Mouse (Mus musculus): Measurements from ENCODE around the gene Pcsk7. TPM values are rescaled to one million over a fixed set of nuclear protein-coding genes. Genes with fewer than 3 reads are reported as not detected.

Pcsk7 gene
- 12.0 TPM for polyA plus RNA-seq (2014; fragmentation: Illumina TruSeq; extraction: RNeasy Lipid Tissue Mini Kit (QIAGEN cat#74804); ENCODE audit: insufficient read depth, low read depth, low replicate concordance)

GRCm38 (mm10) chr9:45906355-45907077, at the start of gene Pcsk7, which contains the start of gene Rnf214:
Gene Pcsk7, plus strand, starts transcription at chr9:45906497.
Gene Rnf214, minus strand, starts transcription at chr9:45906911.

GRCm38 (mm10) chr9:45935628-45936210, 29.4 kb downstream of the Pcsk7 start, which contains the start of gene Tagln:
Gene Tagln, minus strand, starts transcription at chr9:45936058.

GRCm38 (mm10) chr9:45955107-45955963, 49.0 kb downstream of the Pcsk7 start, which contains the start of gene Sidt2:
Gene Sidt2, minus strand, starts transcription at chr9:45955258.

Other genes starting within 250 kb of the Pcsk7 start
- 5.6 TPM for gene Cep164, start 77.8 kb upstream of the Pcsk7 start, polyA plus RNA-seq (2014; fragmentation: Illumina TruSeq; extraction: RNeasy Lipid Tissue Mini Kit (QIAGEN cat#74804); ENCODE audit: insufficient read depth, low read depth, low replicate concordance)
- gene Bace1, start 67.9 kb upstream of the Pcsk7 start, polyA plus RNA-seq (2014; fragmentation: Illumina TruSeq; extraction: RNeasy Lipid Tissue Mini Kit (QIAGEN cat#74804); ENCODE audit: insufficient read depth, low read depth, low replicate concordance), result 5.6 TPM
- gene Rnf214, start 414 bp downstream of the Pcsk7 start, polyA plus RNA-seq (2014; fragmentation: Illumina TruSeq; extraction: RNeasy Lipid Tissue Mini Kit (QIAGEN cat#74804); ENCODE audit: insufficient read depth, low read depth, low replicate concordance), result 5.5 TPM
- 358 TPM for gene Tagln, start 29.6 kb downstream of the Pcsk7 start, polyA plus RNA-seq (2014; fragmentation: Illumina TruSeq; extraction: RNeasy Lipid Tissue Mini Kit (QIAGEN cat#74804); ENCODE audit: insufficient read depth, low read depth, low replicate concordance)
- 27.1 TPM for gene Sidt2, start 48.8 kb downstream of the Pcsk7 start, polyA plus RNA-seq (2014; fragmentation: Illumina TruSeq; extraction: RNeasy Lipid Tissue Mini Kit (QIAGEN cat#74804); ENCODE audit: insufficient read depth, low read depth, low replicate concordance)
- 26.8 TPM for gene Pafah1b2, start 106.2 kb downstream of the Pcsk7 start, polyA plus RNA-seq (2014; fragmentation: Illumina TruSeq; extraction: RNeasy Lipid Tissue Mini Kit (QIAGEN cat#74804); ENCODE audit: insufficient read depth, low read depth, low replicate concordance)
- 10.0 TPM for gene Sik3, start 106.3 kb downstream of the Pcsk7 start, polyA plus RNA-seq (2014; fragmentation: Illumina TruSeq; extraction: RNeasy Lipid Tissue Mini Kit (QIAGEN cat#74804); ENCODE audit: insufficient read depth, low read depth, low replicate concordance)

Data from lung, adult 10 weeks (tissue).